Mouse (Mus musculus) urinary bladder, postnatal 25 days (tissue): Measurements from ENCODE around the gene Olfr605.
"Not testable (repeated sequence)": the region's sequence is repeated elsewhere in the genome, so short reads cannot be mapped to it uniquely, and the experiment has no call there.

ENCODE experiments used
- DNase-seq: peaks from one replicate; pipeline ENCODE4 v3.0.0; 2022; ENCODE audit warnings: low spot score

The Olfr605 gene

GRCm38 (mm10) chr7:103445339-103445738, at the start of gene Olfr605:
Olfr605 (minus strand) TSS chr7:103445439.
- no peak for DNase-seq

- DNase-seq = not testable (repeated sequence)
These were observed 31.9 kb upstream of the Olfr605 start for GRCm38 (mm10) chr7:103477106-103477505.

- DNase-seq = no peak
These were observed 24.3 kb upstream of the Olfr605 start, which contains the start of gene Olfr608 for GRCm38 (mm10) chr7:103469577-103469976. Olfr608 (plus strand) TSS chr7:103469877.

DNA sequence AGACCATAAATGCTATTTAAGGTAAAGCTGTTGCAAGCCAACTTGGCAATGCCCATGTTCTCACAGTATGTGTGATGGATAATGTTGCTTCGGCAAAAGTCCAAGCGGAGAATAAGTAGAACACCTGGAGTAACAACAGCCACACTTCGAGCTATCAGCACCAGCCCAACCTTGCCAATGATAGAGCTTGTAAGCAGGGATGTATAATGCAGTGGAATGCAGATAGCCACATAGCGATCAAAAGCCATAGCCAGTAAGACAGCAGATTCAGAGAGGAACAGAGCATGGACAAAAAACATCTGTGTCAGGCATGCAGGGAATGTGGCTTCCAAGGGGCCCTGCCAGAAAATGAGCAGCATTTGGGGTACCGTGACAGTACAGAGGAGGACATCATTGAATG, 15.4 kb upstream of the Olfr605 start:
- DNase-seq = no peak

GRCm38 (mm10) chr7:103448746-103449145, 3.5 kb upstream of the Olfr605 start, which contains the start of gene Olfr606:
Olfr606 (plus strand) TSS chr7:103449046.
- no peak for DNase-seq

DNA sequence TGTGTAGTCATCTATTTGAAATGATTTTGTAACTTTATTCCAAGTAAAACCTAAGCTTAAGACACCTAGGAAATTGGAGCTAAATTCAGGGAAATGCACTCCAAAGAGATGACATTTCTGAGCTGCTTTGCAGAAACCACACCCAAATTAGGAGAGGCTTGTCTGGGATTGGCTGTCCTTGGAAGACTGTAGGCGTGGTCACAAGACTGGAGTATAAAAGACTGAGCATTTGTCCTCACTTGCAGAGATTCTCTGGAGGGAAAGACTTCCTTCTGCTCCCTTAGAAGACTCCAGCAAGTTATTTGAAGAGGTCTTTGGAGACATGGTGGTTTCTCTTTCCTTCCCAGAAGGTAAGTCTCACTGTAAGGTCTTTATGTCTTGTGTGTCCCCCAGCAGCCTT, 30.5 kb downstream of the Olfr605 start, which contains the start of gene Usp17lc:
Usp17lc (plus strand) TSS at position 301 of the 400 bp plus-strand sequence.
- DNase-seq = not testable (repeated sequence)

DNA sequence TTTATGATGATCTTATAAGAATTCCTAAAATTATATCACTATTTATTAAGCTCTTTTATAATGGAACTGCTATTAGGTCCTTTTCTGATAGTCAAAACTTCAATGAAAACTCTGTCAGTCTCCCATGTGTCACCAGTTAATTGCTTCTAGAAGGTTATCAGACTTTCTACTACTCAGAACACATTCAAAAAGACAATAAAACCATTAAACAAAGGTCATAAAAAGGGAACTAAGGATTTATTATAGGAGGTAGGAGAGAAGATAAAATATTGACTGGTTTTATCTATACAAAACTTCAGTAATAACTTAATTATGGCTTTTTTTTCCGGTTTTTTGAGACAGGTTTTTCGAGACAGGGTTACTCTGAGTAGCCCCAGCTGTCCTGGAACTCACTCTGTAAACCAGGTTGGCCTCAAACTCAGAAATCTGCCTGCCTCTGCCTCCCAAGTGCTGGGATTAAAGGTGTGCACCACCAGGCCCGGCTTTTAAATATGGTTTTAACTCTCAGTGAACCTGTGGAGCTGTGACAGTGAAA, 38.7 kb downstream of the Olfr605 start:
- not testable (repeated sequence) for DNase-seq

- DNase-seq = no peak
These were observed 46.3 kb downstream of the Olfr605 start for GRCm38 (mm10) chr7:103398981-103399380.

DNA sequence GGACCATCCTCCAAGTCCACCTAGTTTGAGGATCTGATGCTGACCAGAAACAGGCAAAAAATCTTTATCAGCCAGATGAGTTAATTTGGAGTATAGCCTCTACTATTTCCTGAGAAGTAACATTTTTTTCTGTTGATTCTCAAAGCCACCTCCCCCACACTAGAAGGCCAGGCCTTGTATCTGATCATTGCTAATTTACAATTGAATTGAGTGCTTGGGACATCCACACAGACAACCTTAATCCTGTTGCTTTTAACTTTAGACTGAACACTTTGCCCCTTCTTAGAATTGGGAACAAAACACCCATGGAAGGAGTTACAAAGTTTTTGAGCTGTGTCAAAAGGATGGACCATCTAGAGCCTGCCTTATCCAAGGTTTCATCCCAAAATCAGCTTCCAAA, 47.5 kb downstream of the Olfr605 start:
- no peak for DNase-seq
